Comparison of ENCODE assay signal across 30 mouse cellular contexts in the genomic region with DNA sequence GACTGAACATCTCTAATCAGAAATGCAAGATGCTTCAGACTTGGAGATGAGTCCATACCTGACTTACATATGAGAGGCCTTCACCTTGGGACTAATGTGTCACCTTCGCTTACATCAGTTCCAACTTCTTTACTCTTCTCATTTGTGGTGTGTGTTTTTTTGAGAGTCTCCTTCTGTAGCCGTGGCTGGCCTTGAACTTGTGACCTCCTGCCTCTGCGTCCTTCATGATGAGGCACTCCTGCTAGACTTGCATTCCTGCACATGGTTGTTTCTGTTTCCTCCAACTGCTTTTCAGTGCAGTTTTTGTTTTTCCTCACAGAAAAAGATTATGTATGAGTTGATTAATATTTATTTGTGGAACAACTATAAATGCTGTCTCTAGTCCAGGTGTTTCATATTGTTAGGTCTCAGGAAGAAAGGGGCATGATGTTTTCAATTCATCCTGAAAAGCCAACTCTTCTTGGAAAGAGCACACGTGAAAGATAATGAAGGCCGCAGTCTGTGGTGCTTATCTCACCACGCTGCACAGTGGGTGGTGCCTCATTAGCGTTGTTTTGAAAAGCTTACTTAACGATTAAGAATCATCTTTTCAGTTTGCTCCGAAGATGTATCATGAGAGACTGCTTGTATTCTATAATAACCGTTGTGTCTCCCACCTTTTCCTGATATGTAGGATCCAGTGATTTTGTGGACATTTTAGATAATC. TPM values are rescaled to one million over a fixed set of nuclear protein-coding genes. Genes with fewer than 3 reads are reported as not detected.
DNase-seq lines count a peak whose midpoint lies in the region; ATAC-seq lines count a peak whose summit lies in the region.
"Had no signal": no experiment of that assay in that cellular context is flagged by ENCODE, and none has a peak within 500 bp of the region (broad histone marks: within the 10 kb centered on the region; RNA-seq: fewer than 3 reads in every experiment).

No protein-coding gene starts in this region.

- ATAC-seq in liver, embryonic 15.5 days (ENCODE audit: insufficient read depth), result peak; percentile 44; the same call in 1 of the 2 replicates
- ATAC-seq in forebrain, embryonic 16.5 days, result no peak
- ATAC-seq: activated CD4-positive, CD25-positive, alpha-beta regulatory T cell, adult 4 months; forebrain, embryonic 15.5 days; midbrain, embryonic 16.5 days; Patski had no signal

- no peak overlapping the region for H3K4me3 ChIP-seq in liver, embryonic 15.5 days (replicated peaks)
- H3K4me3 ChIP-seq in forebrain, embryonic 16.5 days (replicated peaks; ENCODE audit: low read length), result no peak overlapping the region
- H3K4me3 ChIP-seq: embryonic facial prominence, embryonic 12.5 days; forebrain, embryonic 15.5 days; gastrocnemius, adult 2 months; limb, embryonic 10.5 days; megakaryocyte, embryonic 14.5 days; stomach, embryonic 15.5 days had no signal

- 33% methylated on average over 10 of the region's 10 CpGs for WGBS in liver, embryonic 15.5 days (ENCODE audit: insufficient replicate concordance)
- 51% methylated on average over 10 of the region's 10 CpGs for WGBS in forebrain, embryonic 16.5 days

- peak overlapping the region; percentile 38; the same call in 1 of the 2 replicates for H3K27ac ChIP-seq in liver, embryonic 15.5 days (replicated peaks)
- no peak overlapping the region for H3K27ac ChIP-seq in forebrain, embryonic 16.5 days (ENCODE audit: low read length)
- H3K27ac ChIP-seq: embryonic facial prominence, embryonic 12.5 days; forebrain, embryonic 15.5 days; gastrocnemius, adult 2 months; hindbrain, embryonic 14.5 days; limb, embryonic 10.5 days; stomach, embryonic 15.5 days had no signal

- peak overlapping the region; percentile 35 for H3K4me2 ChIP-seq in liver, embryonic 15.5 days
- H3K4me2 ChIP-seq in forebrain, embryonic 16.5 days (ENCODE audit: low read length), result no peak overlapping the region
- H3K4me2 ChIP-seq: embryonic facial prominence, embryonic 12.5 days; forebrain, embryonic 15.5 days; hindbrain, embryonic 14.5 days; stomach, embryonic 15.5 days had no signal

- no peak overlapping the region for H3K9ac ChIP-seq in liver, embryonic 15.5 days
- H3K9ac ChIP-seq in forebrain, embryonic 16.5 days (replicated peaks; ENCODE audit: low read depth, low read length), result no peak overlapping the region
- H3K9ac ChIP-seq: embryonic facial prominence, embryonic 12.5 days; forebrain, embryonic 15.5 days; hindbrain, embryonic 14.5 days; stomach, embryonic 15.5 days had no signal

- H3K27me3 ChIP-seq in liver, embryonic 15.5 days, result no peaks in the 10 kb centered on the region
- no peaks in the 10 kb centered on the region for H3K27me3 ChIP-seq in forebrain, embryonic 16.5 days (replicated peaks; ENCODE audit: control insufficient read depth, insufficient read depth, low read length)
- H3K27me3 ChIP-seq: embryonic facial prominence, embryonic 12.5 days; forebrain, embryonic 15.5 days; megakaryocyte, embryonic 14.5 days; Patski; stomach, embryonic 15.5 days had no signal

- peaks cover 14% of the 10 kb centered on the region for H3K4me1 ChIP-seq in liver, embryonic 15.5 days (replicated peaks)
- no peaks in the 10 kb centered on the region for H3K4me1 ChIP-seq in forebrain, embryonic 16.5 days (replicated peaks; ENCODE audit: control insufficient read depth, insufficient read depth, low read length)
- H3K4me1 ChIP-seq: embryonic facial prominence, embryonic 12.5 days; forebrain, embryonic 15.5 days; megakaryocyte, embryonic 14.5 days; stomach, embryonic 15.5 days had no signal

- DNase-seq in ovary, postnatal 36 days (ENCODE audit: low spot score), result peak; percentile 20
- no peak for DNase-seq in ovary, postnatal 10 days (ENCODE audit: low spot score)
- peak; percentile 59 for DNase-seq in c-Kit-positive CD71-positive TER-119-positive erythroid progenitor cells, embryonic 14.5 days (ENCODE audit: low spot score)
- no peak for DNase-seq in frontal cortex, postnatal 10 days (ENCODE audit: low spot score in 2 of 2)
- no peak for DNase-seq in layer of hippocampus, postnatal 36 days
- DNase-seq: adrenal gland, postnatal 25 days; cerebellum, adult 8-10 months; gastrocnemius, adult 2 months; heart, postnatal 36 days; kidney, postnatal 36 days; layer of hippocampus, adult 9-11 months; lung, adult 18-20 months; lung, postnatal 14 days; right cerebral cortex, postnatal 25 days had no signal

- H3K9me3 ChIP-seq in liver, embryonic 15.5 days (replicated peaks), result no peaks in the 10 kb centered on the region
- H3K9me3 ChIP-seq in forebrain, embryonic 16.5 days (ENCODE audit: control insufficient read depth, low read length), result no peaks in the 10 kb centered on the region
- H3K9me3 ChIP-seq: embryonic facial prominence, embryonic 12.5 days; forebrain, embryonic 15.5 days; limb, embryonic 10.5 days; megakaryocyte, embryonic 14.5 days; stomach, embryonic 15.5 days had no signal

- H3K36me3 ChIP-seq in liver, embryonic 15.5 days (replicated peaks), result peaks cover 42% of the 10 kb centered on the region; the same call in 1 of the 2 replicates
- H3K36me3 ChIP-seq in forebrain, embryonic 16.5 days (ENCODE audit: control insufficient read depth, insufficient read depth), result no peaks in the 10 kb centered on the region; the same call in 1 of the 2 replicates
- H3K36me3 ChIP-seq: stomach, embryonic 15.5 days had no signal

RNA-seq across cellular contexts. Expression of a gene that starts 40.0 kb away (rescaled TPM):
- polyA plus RNA-seq in liver, embryonic 15.5 days (2015; fragmentation: Nextera tagmentation; extraction: Ambion mirVana), result 5.6 and 6.0 TPM in 2 replicates
- 31.8 and 36.9 TPM in 2 replicates for polyA plus RNA-seq in forebrain, embryonic 16.5 days (2015; fragmentation: Nextera tagmentation; extraction: Ambion mirVana)
- total RNA-seq in layer of hippocampus, postnatal 36 days (2021), result 10 to 100 TPM; 21.6 to 26.7 TPM

RNA-seq across cellular contexts. Expression of a gene that starts 45.9 kb away (rescaled TPM):
- 0.02 TPM in 1 of 2 replicates, not detected in the other for polyA plus RNA-seq in liver, embryonic 15.5 days (2015; fragmentation: Nextera tagmentation; extraction: Ambion mirVana)
- not detected in 2 replicates for polyA plus RNA-seq in forebrain, embryonic 16.5 days (2015; fragmentation: Nextera tagmentation; extraction: Ambion mirVana)
- total RNA-seq in layer of hippocampus, postnatal 36 days (2021), result not detected
- total RNA-seq: common myeloid progenitor, adult 5-6 weeks; gastrocnemius, adult 2 months; heart, postnatal 36 days had no signal
- polyA plus RNA-seq: activated CD4-positive, CD25-positive, alpha-beta regulatory T cell, adult 4 months; C2C12; gonadal fat pad, adult 2 months; limb, embryonic 10.5 days; Patski; spleen, adult 2 months; thymus, postnatal 0 days had no signal

Comparison
In these comparisons a context has a peak if more than half of its experiments do, and no peak if none do; other contexts are left out.
1. DNase-seq: peak in ovary, postnatal 36 days (single experiment) and c-Kit-positive CD71-positive TER-119-positive erythroid progenitor cells, embryonic 14.5 days (single experiment); none in ovary, postnatal 10 days (single experiment), frontal cortex, postnatal 10 days (0 of 2) and layer of hippocampus, postnatal 36 days (0 of 2).